Mouse (Mus musculus): ENCODE data around the gene Amigo1.

DNA sequence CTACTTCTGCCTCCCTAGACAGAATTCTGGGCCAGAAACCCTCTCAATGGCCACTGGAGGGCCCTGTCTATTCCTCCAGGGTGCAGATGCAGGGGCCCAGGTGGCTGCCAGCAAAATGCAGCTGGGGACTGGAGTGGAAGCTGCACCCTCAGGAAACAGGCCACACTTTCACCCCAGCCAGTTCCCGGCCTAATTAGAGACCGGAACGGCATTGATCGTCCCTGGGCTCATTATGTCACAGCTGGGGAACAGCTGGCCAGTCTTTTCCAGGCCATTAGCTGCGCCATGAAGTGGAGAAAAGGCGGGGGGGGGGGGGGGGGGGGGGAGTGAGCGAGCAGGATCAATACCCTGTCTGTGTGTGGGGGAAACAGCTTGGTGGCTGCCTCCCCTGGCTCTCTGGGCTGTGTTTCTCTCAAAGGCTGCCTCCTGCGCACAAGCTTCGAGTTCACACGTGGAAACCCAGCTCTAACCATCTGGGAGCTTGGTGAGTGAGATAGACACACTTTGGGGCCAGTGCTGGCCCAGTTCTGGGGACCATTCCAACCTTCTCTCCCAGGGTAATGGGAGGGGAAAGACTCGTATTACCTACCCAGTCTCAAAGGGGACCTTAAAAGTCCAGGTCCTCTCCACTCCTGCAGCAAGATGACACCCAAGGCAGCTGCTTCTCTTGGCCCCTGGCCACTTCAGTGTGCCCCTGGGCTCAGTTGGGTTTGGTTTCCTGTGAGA is 19.5 kb upstream of the Amigo1 start:
- no peak for TF ChIP-seq TAL1 (IDR thresholded peaks at IDR 0.05; ENCODE audit: low read length)
- no peak for TF ChIP-seq GATA1 (IDR thresholded peaks at IDR 0.05; ENCODE audit: low read length)

Measured in erythroblast, embryonic 14.5 days (primary cell).